Mouse (Mus musculus) lung, postnatal 36 days (tissue): Measurements from ENCODE around the gene Zfp810.
A peak's percentile ranks its signal among the peaks of the same experiment; 100 is the strongest.

ENCODE experiments used
- DNase-seq: peaks from one replicate; pipeline ENCODE4 v3.0.0; 2022; ENCODE audit warnings: mixed read lengths

Zfp810 gene

GRCm38 (mm10) chr9:22259184-22260091 is 48.0 kb downstream of the Zfp810 start, which contains the start of gene Zfp599:
Gene Zfp599 (minus strand): TSS chr9:22259895.
- peak; percentile 82 for DNase-seq

GRCm38 (mm10) chr9:22258784-22259183 is 48.7 kb downstream of the Zfp810 start:
- DNase-seq, result no peak

GRCm38 (mm10) chr9:22256579-22256978 is 50.9 kb downstream of the Zfp810 start:
- no peak for DNase-seq

- no peak for DNase-seq
These were observed 63.2 kb downstream of the Zfp810 start for GRCm38 (mm10) chr9:22244242-22244641.

GRCm38 (mm10) chr9:22240001-22240400 is 67.4 kb downstream of the Zfp810 start:
- no peak for DNase-seq

- DNase-seq, result peak; percentile 21
These were observed 76.9 kb downstream of the Zfp810 start for GRCm38 (mm10) chr9:22230556-22230955.

- no peak for DNase-seq
These were observed 77.4 kb downstream of the Zfp810 start for GRCm38 (mm10) chr9:22230061-22230460.

GRCm38 (mm10) chr9:22229386-22230026 is 77.9 kb downstream of the Zfp810 start:
- peak; percentile 27 for DNase-seq

- peak; percentile 66 for DNase-seq
These were observed 80.6 kb downstream of the Zfp810 start for GRCm38 (mm10) chr9:22226846-22227245.
